Mouse (Mus musculus) intestine, embryonic 16.5 days (tissue): Measurements from ENCODE around the gene Dlg2. TPM values are rescaled to one million over a fixed set of nuclear protein-coding genes. Genes with fewer than 3 reads are reported as not detected.

Experiments
- ATAC-seq: fragments of 200-750 bp; cut with Nextera tagmentation; 2 replicates; pipeline ENCODE4 v1.8.0; 2017; ENCODE audit warnings: moderate TSS enrichment, moderate library complexity
- H3K27ac ChIP-seq: fragments of 300-500 bp; sonication (generic); 2 replicates; pipeline ENCODE4 v1.5.1; 2014; ENCODE audit warnings: mild to moderate bottlenecking, low read length
- H3K27me3 ChIP-seq: fragments of 300-500 bp; sonication (generic); replicated peaks from 2 replicates; pipeline ENCODE4 v1.6.1; 2014; ENCODE audit warnings: low read length, control low read depth, mixed read lengths; ENCODE audit not compliant: control insufficient read depth, insufficient read depth
- H3K36me3 ChIP-seq: fragments of 300-500 bp; sonication (generic); 2 replicates; pipeline ENCODE4 v1.6.1; 2014; ENCODE audit warnings: low read length, control low read depth; ENCODE audit not compliant: control insufficient read depth, insufficient read depth
- H3K4me1 ChIP-seq: fragments of 300-500 bp; sonication (generic); 2 replicates; pipeline ENCODE4 v1.6.1; 2014; ENCODE audit warnings: low read length, control low read depth, mixed read lengths; ENCODE audit not compliant: control insufficient read depth, insufficient read depth
- H3K4me2 ChIP-seq: fragments of 300-500 bp; sonication (generic); 2 replicates; pipeline ENCODE4 v1.6.1; 2014; ENCODE audit warnings: low read depth, low read length, control low read depth
- H3K4me3 ChIP-seq: fragments of 300-500 bp; sonication (generic); 2 replicates; pipeline ENCODE4 v1.5.1; 2014; ENCODE audit warnings: mild to moderate bottlenecking, low read length
- H3K9ac ChIP-seq: fragments of 300-500 bp; sonication (generic); 2 replicates; pipeline ENCODE4 v1.6.1; 2014; ENCODE audit warnings: low read depth, low read length
- H3K9me3 ChIP-seq: fragments of 300-500 bp; sonication (generic); 2 replicates; pipeline ENCODE4 v1.6.1; 2016; ENCODE audit warnings: low read length, control low read depth; ENCODE audit not compliant: control insufficient read depth
- WGBS: fragments of 180-500 bp; shearing (Covaris S2); extraction: QIAGEN DNeasy Blood & Tissue Kit; methylation state at CpG from one replicate; pipeline ENCODE4 v1.1.7; 2014; 5-methylcytosine and 5-hydroxymethylcytosine counted together
- polyA plus RNA-seq: library from polyadenylated mRNA; unstranded; fragments of >200 nt; fragmentation: Nextera tagmentation; extraction: Ambion mirVana; gene quantifications from 2 replicates; pipeline ENCODE4 v1.2.1, GENCODE M21; 2015

Dlg2 gene
- 3.8 and 3.9 TPM in 2 replicates for polyA plus RNA-seq

GRCm38 (mm10) chr7:90476313-90477245 is at the start of gene Dlg2:
Gene Dlg2, plus strand, starts transcription at chr7:90476672.
- H3K4me2 ChIP-seq = peak within 1 kb of the TSS; percentile 97
- H3K36me3 ChIP-seq = no peaks in the 10 kb centered on the region
- no peaks in the 10 kb centered on the region for H3K9me3 ChIP-seq
- peaks cover 5% of the 10 kb centered on the region for H3K4me1 ChIP-seq
- peak; percentile 84 for ATAC-seq
- peaks cover 2% of the 10 kb centered on the region; the same call in 1 of the 2 replicates for H3K27me3 ChIP-seq
- H3K27ac ChIP-seq = peak within 1 kb of the TSS; percentile 64
- peak within 1 kb of the TSS; percentile 73 for H3K9ac ChIP-seq
- peak within 1 kb of the TSS; percentile 72 for H3K4me3 ChIP-seq
- under 1% methylated on average over 32 of the region's 32 CpGs for WGBS

GRCm38 (mm10) chr7:90427006-90427405 is 49.5 kb upstream of the Dlg2 start:
- WGBS = 52% methylated on average over 9 of the region's 9 CpGs
- H3K9me3 ChIP-seq = no peaks in the 10 kb centered on the region
- H3K4me3 ChIP-seq = peak overlapping the region; percentile 49
- no peak for ATAC-seq
- H3K4me2 ChIP-seq = peak overlapping the region; percentile 79
- H3K27ac ChIP-seq = no peak overlapping the region
- H3K36me3 ChIP-seq = no peaks in the 10 kb centered on the region
- H3K27me3 ChIP-seq = no peaks in the 10 kb centered on the region
- H3K4me1 ChIP-seq = peaks cover 9% of the 10 kb centered on the region
- H3K9ac ChIP-seq = peak overlapping the region; percentile 54

GRCm38 (mm10) chr7:90432221-90432620 is 44.3 kb upstream of the Dlg2 start:
- H3K36me3 ChIP-seq = no peaks in the 10 kb centered on the region
- no peak for ATAC-seq
- no peak overlapping the region for H3K9ac ChIP-seq
- H3K4me3 ChIP-seq = no peak overlapping the region
- H3K4me2 ChIP-seq = no peak overlapping the region
- H3K27ac ChIP-seq = no peak overlapping the region
- H3K27me3 ChIP-seq = no peaks in the 10 kb centered on the region
- H3K4me1 ChIP-seq = no peaks in the 10 kb centered on the region
- H3K9me3 ChIP-seq = no peaks in the 10 kb centered on the region

GRCm38 (mm10) chr7:90440044-90440443 is 36.4 kb upstream of the Dlg2 start:
- Histone ChIP-seq H3K9me3 (no peaks in the 10 kb centered on the region), H3K9ac (no peak overlapping the region), H3K4me3 (no peak overlapping the region), H3K4me1 (no peaks in the 10 kb centered on the region), H3K4me2 (no peak overlapping the region), H3K27me3 (no peaks in the 10 kb centered on the region), H3K27ac (no peak overlapping the region), H3K36me3 (no peaks in the 10 kb centered on the region)
- 79% methylated on average over 4 of the region's 4 CpGs for WGBS
- ATAC-seq = no peak

GRCm38 (mm10) chr7:90442070-90442469 is 34.4 kb upstream of the Dlg2 start:
- H3K36me3 ChIP-seq = no peaks in the 10 kb centered on the region
- H3K4me3 ChIP-seq = peak overlapping the region; percentile 99
- H3K9me3 ChIP-seq = no peaks in the 10 kb centered on the region
- H3K27me3 ChIP-seq = no peaks in the 10 kb centered on the region
- H3K9ac ChIP-seq = peak overlapping the region; percentile 62
- ATAC-seq = peak; percentile 15
- peak overlapping the region; percentile 59 for H3K4me2 ChIP-seq
- peak overlapping the region; percentile 41 for H3K27ac ChIP-seq
- H3K4me1 ChIP-seq = no peaks in the 10 kb centered on the region; the same call in 1 of the 2 replicates
- 15% methylated on average over 4 of the region's 4 CpGs for WGBS

GRCm38 (mm10) chr7:90442518-90443080 is 33.9 kb upstream of the Dlg2 start, which contains the start of gene Crebzf:
Gene Crebzf, plus strand, starts transcription at chr7:90442729.
- Histone ChIP-seq H3K9me3 (no peaks in the 10 kb centered on the region), H3K27me3 (no peaks in the 10 kb centered on the region), H3K4me1 (no peaks in the 10 kb centered on the region; the same call in 1 of the 2 replicates), H3K36me3 (no peaks in the 10 kb centered on the region), H3K4me2 (peak within 1 kb of the TSS; percentile 90), H3K9ac (peak within 1 kb of the TSS; percentile 100), H3K27ac (peak within 1 kb of the TSS; percentile 99), H3K4me3 (peak within 1 kb of the TSS; percentile 99)
- under 1% methylated on average over 54 of the region's 54 CpGs for WGBS
- ATAC-seq = peak; percentile 96

- Histone ChIP-seq H3K9me3 (no peaks in the 10 kb centered on the region), H3K4me1 (no peaks in the 10 kb centered on the region; the same call in 1 of the 2 replicates), H3K4me2 (peak overlapping the region; percentile 90), H3K4me3 (peak overlapping the region; percentile 99), H3K36me3 (no peaks in the 10 kb centered on the region), H3K9ac (peak overlapping the region; percentile 100), H3K27ac (peak overlapping the region; percentile 99), H3K27me3 (no peaks in the 10 kb centered on the region)
- under 1% methylated on average over 122 of the region's 123 CpGs for WGBS
- peak; percentile 79 for ATAC-seq
Measured at GRCm38 (mm10) chr7:90443101-90444091, 33.1 kb upstream of the Dlg2 start.

- no peaks in the 10 kb centered on the region for H3K9me3 ChIP-seq
- H3K36me3 ChIP-seq = no peaks in the 10 kb centered on the region
- 0 out of 2 replicates have a peak overlapping the region, but pooled peaks have one; percentile 4 for H3K27ac ChIP-seq
- peak overlapping the region; percentile 100 for H3K9ac ChIP-seq
- H3K4me3 ChIP-seq = peak overlapping the region; percentile 99
- no peak for ATAC-seq
- under 1% methylated on average over 6 of the region's 6 CpGs for WGBS
- no peaks in the 10 kb centered on the region; the same call in 1 of the 2 replicates for H3K4me1 ChIP-seq
- H3K27me3 ChIP-seq = no peaks in the 10 kb centered on the region
- H3K4me2 ChIP-seq = peak overlapping the region; percentile 90
Measured at GRCm38 (mm10) chr7:90444206-90444605, 32.3 kb upstream of the Dlg2 start.
